Mouse (Mus musculus) forebrain, embryonic 11.5 days (tissue): ENCODE measurements around the gene Nr2f1. TPM values are rescaled to one million over a fixed set of nuclear protein-coding genes. Genes with fewer than 3 reads are reported as not detected.
"Not testable (repeated sequence)": the region's sequence is repeated elsewhere in the genome, so short reads cannot be mapped to it uniquely, and the experiment has no call there.

Experiments
- ATAC-seq: fragments of 200-750 bp; cut with Nextera tagmentation; replicated peaks from 2 replicates; pipeline ENCODE4 v1.8.0; 2017; ENCODE audit warnings: moderate TSS enrichment; ENCODE audit not compliant: low FRiP score
- DNase-seq: peaks from one replicate; pipeline ENCODE4 v3.0.0-alpha.2; 2017; ENCODE audit warnings: low spot score
- H3K27ac ChIP-seq: fragments of 300-500 bp; sonication (generic); 2 replicates; pipeline ENCODE4 v1.5.1; 2014; ENCODE audit warnings: low read depth, low read length
- H3K27me3 ChIP-seq: fragments of 300-500 bp; sonication (generic); 2 replicates; pipeline ENCODE4 v1.6.1; 2014; ENCODE audit warnings: mild to moderate bottlenecking, low read length, mixed read lengths; ENCODE audit not compliant: control insufficient read depth, insufficient read depth
- H3K36me3 ChIP-seq: fragments of 300-500 bp; sonication (generic); 2 replicates; pipeline ENCODE4 v1.6.1; 2014; ENCODE audit warnings: mild to moderate bottlenecking, low read length, moderate library complexity, mixed read lengths; ENCODE audit not compliant: control insufficient read depth, insufficient read depth
- H3K4me1 ChIP-seq: fragments of 300-500 bp; sonication (generic); replicated peaks from 2 replicates; pipeline ENCODE4 v1.6.1; 2014; ENCODE audit warnings: low read length, mixed read lengths; ENCODE audit not compliant: control insufficient read depth, insufficient read depth
- H3K4me2 ChIP-seq: fragments of 300-500 bp; sonication (generic); 2 replicates; pipeline ENCODE4 v1.6.1; 2014; ENCODE audit warnings: low read depth, mild to moderate bottlenecking, low read length, moderate library complexity, mixed read lengths; ENCODE audit not compliant: severe bottlenecking
- H3K4me3 ChIP-seq: fragments of 300-500 bp; sonication (generic); 2 replicates; pipeline ENCODE4 v1.5.1; 2014; ENCODE audit warnings: low read depth, low read length
- H3K9ac ChIP-seq: fragments of 300-500 bp; sonication (generic); 2 replicates; pipeline ENCODE4 v1.6.1; 2014; ENCODE audit warnings: low read length
- H3K9me3 ChIP-seq: fragments of 300-500 bp; sonication (generic); 2 replicates; pipeline ENCODE4 v1.6.1; 2016; ENCODE audit warnings: low read length, mixed read lengths; ENCODE audit not compliant: control insufficient read depth
- WGBS: fragments of 180-500 bp; shearing (Covaris S2); extraction: QIAGEN DNeasy Blood & Tissue Kit; methylation state at CpG from one replicate; pipeline ENCODE4 v1.1.7; 2014; 5-methylcytosine and 5-hydroxymethylcytosine counted together
- polyA plus RNA-seq: library from polyadenylated mRNA; unstranded; fragments of >200 nt; fragmentation: Nextera tagmentation; extraction: Ambion mirVana; gene quantifications from 2 replicates; pipeline ENCODE4 v1.2.1, GENCODE M21; 2014

Nr2f1 gene
- 110 and 122 TPM in 2 replicates for polyA plus RNA-seq

DNA sequence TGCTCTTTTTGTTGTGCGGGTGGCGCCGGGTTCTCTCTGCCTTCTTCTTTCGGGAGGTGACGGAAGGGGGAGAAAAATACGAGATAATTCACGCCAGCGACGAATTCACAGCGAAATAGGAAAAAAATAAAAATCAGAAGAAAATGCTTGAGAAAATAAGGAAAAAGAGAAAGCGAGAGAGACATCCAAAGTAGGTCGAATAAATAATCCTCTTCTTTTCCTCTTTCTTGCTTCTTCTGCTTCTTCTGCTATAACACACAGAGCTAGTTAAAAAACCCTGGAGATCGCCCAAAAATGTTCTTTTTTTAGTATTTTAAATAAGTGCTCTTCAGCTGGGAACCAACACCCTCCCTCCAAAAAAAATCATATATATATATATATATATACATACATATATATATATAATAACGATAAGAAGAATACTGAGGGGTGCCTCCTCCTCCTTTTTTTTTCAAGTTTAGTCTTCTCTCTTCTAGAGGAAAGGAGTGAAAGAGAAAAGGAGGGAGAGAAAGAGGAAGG, at the start of gene Nr2f1:
Nr2f1 (minus strand) TSS at position 116 of the 519 bp plus-strand sequence.
- H3K36me3 ChIP-seq, result no peaks in the 10 kb centered on the region; the same call in 1 of the 2 replicates
- WGBS, result under 1% methylated on average over 14 of the region's 14 CpGs
- H3K4me3 ChIP-seq, result peak within 1 kb of the TSS; percentile 89
- H3K4me1 ChIP-seq, result peaks cover 5% of the 10 kb centered on the region; the same call in 1 of the 2 replicates
- no peak for ATAC-seq
- H3K27me3 ChIP-seq, result peaks cover 11% of the 10 kb centered on the region
- H3K9ac ChIP-seq, result peak within 1 kb of the TSS; percentile 100
- H3K27ac ChIP-seq, result peak within 1 kb of the TSS; percentile 100
- H3K9me3 ChIP-seq, result no peaks in the 10 kb centered on the region
- H3K4me2 ChIP-seq, result peak within 1 kb of the TSS; percentile 58
- no peak for DNase-seq

DNA sequence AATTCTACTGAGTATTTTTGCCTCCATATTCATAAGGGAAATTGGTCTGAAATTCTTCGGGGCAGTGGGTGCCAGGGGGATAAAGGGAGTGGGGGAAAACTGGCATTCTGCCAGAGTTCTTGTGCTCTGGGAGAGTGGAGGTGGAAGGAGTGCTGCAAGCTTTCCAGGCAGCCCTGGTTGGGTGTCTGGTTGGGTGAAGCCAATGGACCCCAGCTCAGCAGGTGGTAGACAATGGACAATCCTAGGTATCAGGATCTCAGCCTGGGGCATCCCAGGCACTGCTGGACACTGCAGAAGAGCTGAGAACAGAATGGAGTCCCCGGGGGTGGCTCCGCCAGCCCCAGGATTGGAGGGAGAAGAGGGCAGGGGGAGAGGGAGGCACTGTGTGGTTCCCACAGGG, 22.1 kb upstream of the Nr2f1 start:
- no peak overlapping the region for H3K27ac ChIP-seq
- no peaks in the 10 kb centered on the region for H3K9me3 ChIP-seq
- no peak overlapping the region for H3K9ac ChIP-seq
- WGBS, result 94% methylated on average over 3 of the region's 3 CpGs
- no peaks in the 10 kb centered on the region for H3K4me1 ChIP-seq
- no peaks in the 10 kb centered on the region for H3K27me3 ChIP-seq
- H3K4me2 ChIP-seq, result no peak overlapping the region
- no peak for DNase-seq
- no peaks in the 10 kb centered on the region for H3K36me3 ChIP-seq
- no peak overlapping the region for H3K4me3 ChIP-seq
- 0 out of 2 replicates have a peak, but pooled peaks have one; percentile 27 for ATAC-seq

DNA sequence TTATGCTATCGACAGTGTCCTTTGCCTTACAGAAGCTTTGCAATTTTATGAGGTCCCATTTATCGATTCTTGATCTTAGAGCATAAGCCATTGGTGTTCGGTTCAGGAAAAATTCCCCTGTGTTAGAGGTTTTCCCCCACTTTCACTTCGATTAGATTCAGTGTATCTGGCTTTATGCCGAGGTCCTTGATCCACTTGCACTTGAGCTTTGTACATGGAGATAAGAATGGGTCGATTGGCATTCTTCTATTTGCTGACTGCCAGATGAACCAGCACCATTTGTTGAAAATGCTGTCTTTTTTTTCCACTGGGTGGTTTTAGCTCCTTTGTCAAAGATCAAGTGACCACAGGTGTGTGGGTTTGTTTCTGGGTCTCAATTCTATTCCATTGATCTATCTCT, 20.7 kb upstream of the Nr2f1 start:
- ATAC-seq, H3K27ac ChIP-seq, H3K36me3 ChIP-seq, DNase-seq, H3K4me3 ChIP-seq, H3K9me3 ChIP-seq, H3K27me3 ChIP-seq, H3K4me2 ChIP-seq, H3K4me1 ChIP-seq, H3K9ac ChIP-seq: not testable (repeated sequence)
- 92% methylated on average over 6 of the region's 6 CpGs for WGBS

DNA sequence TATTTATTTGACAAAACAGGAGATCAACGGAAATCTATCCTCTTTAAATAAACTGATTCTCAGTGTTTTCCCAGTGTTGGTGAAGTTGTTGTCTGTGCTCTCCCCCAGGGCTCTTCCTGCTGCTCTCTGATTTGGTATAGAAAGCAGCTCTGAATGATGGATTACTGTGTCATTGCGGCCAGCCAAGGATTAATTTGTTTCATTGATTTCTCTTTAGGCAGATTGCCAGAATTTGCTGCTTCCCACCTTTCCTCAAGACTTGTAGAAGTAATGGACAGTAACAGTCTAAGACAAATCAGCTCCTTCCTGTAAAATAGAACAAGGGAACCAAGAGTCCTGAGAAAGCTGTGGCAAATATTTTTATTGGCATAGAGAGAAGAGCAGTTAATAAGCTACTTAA, 15.7 kb upstream of the Nr2f1 start:
- H3K9me3 ChIP-seq, result no peaks in the 10 kb centered on the region
- WGBS, result 40% methylated on average over 2 of the region's 2 CpGs
- ATAC-seq, result no peak
- peaks cover 16% of the 10 kb centered on the region for H3K4me1 ChIP-seq
- no peak overlapping the region for H3K4me3 ChIP-seq
- H3K4me2 ChIP-seq, result no peak overlapping the region
- H3K27ac ChIP-seq, result no peak overlapping the region
- peaks cover 18% of the 10 kb centered on the region for H3K27me3 ChIP-seq
- no peak overlapping the region for H3K9ac ChIP-seq
- H3K36me3 ChIP-seq, result no peaks in the 10 kb centered on the region
- no peak for DNase-seq

DNA sequence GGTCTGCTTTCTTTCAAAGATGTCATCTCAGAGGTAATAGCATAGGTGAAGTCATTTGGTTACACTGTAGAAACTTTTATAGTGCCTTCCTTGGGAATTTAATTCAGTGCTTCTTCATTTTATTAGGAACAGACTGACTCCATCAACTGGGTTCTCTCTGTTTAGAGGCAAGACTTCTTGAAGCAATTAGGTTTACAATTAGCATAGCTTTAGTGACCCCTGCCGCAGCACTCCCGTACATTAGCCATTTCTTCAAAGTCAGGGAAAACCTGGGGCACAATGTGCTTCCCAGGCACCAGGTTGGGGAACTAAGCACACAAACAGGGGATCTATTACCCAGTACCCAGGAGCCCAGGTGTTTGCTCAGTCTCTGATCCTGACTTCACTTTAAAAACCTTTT, 13.6 kb upstream of the Nr2f1 start:
- Histone ChIP-seq H3K9me3 (no peaks in the 10 kb centered on the region), H3K9ac (no peak overlapping the region), H3K27me3 (peaks cover 24% of the 10 kb centered on the region), H3K4me1 (peaks cover 33% of the 10 kb centered on the region), H3K27ac (no peak overlapping the region), H3K4me3 (no peak overlapping the region), H3K36me3 (no peaks in the 10 kb centered on the region), H3K4me2 (no peak overlapping the region)
- DNase-seq, result no peak
- 21% methylated on average over 2 of the region's 2 CpGs for WGBS
- no peak for ATAC-seq

DNA sequence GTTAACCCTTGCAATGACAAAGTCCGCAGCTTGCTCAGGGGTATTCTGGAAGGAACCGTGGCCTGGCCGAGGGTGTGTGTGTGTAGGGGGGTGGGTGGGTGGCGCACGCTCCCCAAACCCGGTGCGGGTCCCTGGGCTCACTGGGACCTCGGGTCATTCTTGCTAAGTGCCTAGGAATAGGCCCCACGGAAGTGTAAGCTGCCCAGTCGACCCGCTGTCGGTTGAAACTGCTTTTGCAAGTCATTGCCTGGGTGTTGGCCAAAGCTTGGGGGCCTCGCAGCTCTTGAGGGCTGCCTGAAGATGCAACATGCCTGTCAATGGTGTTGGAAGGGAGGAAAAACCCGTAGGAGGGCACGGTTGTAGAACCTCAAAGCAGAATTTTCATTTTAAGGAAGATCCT, 12.6 kb upstream of the Nr2f1 start:
- Histone ChIP-seq H3K4me2 (no peak overlapping the region), H3K27ac (no peak overlapping the region), H3K4me3 (no peak overlapping the region), H3K27me3 (peaks cover 24% of the 10 kb centered on the region), H3K9me3 (no peaks in the 10 kb centered on the region), H3K9ac (no peak overlapping the region), H3K4me1 (peaks cover 36% of the 10 kb centered on the region), H3K36me3 (no peaks in the 10 kb centered on the region)
- DNase-seq, result no peak
- ATAC-seq, result no peak
- 30% methylated on average over 15 of the region's 15 CpGs for WGBS

DNA sequence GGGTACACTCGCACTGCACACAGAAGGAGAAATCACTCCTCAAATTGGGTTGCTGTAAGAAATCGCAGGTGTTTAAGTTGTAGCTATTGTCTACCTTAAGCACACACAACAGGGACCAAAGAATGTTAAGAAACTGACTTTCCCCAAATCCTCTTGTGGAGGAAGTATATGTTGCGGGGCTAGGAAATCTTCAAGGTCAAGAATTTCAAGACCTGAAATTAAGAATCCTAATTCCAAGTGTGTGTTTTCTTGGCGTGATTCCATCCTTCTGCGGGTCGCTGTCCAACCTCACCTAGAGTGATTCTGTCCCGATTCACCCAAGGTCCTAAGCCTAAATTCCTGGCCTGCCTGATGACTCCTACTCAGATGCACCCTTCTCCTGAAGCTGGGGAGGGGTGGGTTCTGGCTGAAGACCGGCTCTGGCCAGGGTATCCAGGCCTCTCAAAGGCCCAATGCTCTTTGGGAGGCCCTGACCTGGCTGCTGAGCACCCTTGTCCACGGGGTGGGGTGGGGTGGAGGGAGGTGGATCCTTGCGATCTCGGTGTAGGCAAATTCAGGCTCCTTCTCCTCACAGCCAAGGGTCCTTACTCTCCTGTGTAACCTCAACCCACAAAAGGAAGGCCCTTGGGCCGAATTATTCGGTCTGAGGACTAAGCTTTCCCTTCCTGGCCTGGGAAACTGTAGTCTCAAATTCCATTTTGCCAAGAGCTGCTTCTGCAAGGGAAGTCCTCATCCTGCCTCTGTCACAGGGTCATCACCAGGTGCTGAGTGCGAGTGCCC, 11.9 kb upstream of the Nr2f1 start:
- Histone ChIP-seq H3K9me3 (no peaks in the 10 kb centered on the region), H3K27ac (no peak overlapping the region), H3K4me1 (peaks cover 38% of the 10 kb centered on the region), H3K27me3 (peaks cover 24% of the 10 kb centered on the region), H3K9ac (no peak overlapping the region), H3K36me3 (no peaks in the 10 kb centered on the region), H3K4me3 (no peak overlapping the region), H3K4me2 (no peak overlapping the region)
- 11% methylated on average over 14 of the region's 14 CpGs for WGBS
- ATAC-seq (no peak), DNase-seq (no peak)

DNA sequence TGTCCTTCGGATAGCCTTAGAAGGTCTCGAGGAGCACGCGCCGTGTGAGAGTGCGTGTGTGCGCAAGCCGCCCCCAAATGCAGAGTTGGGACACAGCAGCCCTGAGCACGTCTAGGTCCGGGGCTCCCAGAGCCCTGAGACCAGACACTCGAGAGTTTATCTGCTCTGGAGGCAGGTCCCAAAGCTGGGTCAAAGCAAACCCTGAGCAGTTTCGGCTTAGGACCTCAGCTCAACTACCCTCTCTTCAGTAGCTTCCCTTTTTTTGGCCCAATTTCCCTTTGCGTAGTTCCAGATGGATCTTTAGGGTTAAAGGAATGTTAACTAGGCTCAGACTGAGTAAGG, 11.2 kb upstream of the Nr2f1 start:
- WGBS, result 5% methylated on average over 13 of the region's 13 CpGs
- peak overlapping the region; percentile 74; the same call in 1 of the 2 replicates for H3K27ac ChIP-seq

More for the DNA sequence above, 11.2 kb upstream of the Nr2f1 start:
- Histone ChIP-seq H3K4me2 (peak overlapping the region; percentile 72), H3K9ac (peak overlapping the region; percentile 65), H3K4me3 (peak overlapping the region; percentile 33), H3K27me3 (peaks cover 24% of the 10 kb centered on the region), H3K9me3 (no peaks in the 10 kb centered on the region), H3K36me3 (no peaks in the 10 kb centered on the region), H3K4me1 (peaks cover 38% of the 10 kb centered on the region)
- DNase-seq, result no peak
- peak; percentile 45 for ATAC-seq
